Mouse (Mus musculus): ENCODE data around the gene Ski.

Gene Ski

DNA sequence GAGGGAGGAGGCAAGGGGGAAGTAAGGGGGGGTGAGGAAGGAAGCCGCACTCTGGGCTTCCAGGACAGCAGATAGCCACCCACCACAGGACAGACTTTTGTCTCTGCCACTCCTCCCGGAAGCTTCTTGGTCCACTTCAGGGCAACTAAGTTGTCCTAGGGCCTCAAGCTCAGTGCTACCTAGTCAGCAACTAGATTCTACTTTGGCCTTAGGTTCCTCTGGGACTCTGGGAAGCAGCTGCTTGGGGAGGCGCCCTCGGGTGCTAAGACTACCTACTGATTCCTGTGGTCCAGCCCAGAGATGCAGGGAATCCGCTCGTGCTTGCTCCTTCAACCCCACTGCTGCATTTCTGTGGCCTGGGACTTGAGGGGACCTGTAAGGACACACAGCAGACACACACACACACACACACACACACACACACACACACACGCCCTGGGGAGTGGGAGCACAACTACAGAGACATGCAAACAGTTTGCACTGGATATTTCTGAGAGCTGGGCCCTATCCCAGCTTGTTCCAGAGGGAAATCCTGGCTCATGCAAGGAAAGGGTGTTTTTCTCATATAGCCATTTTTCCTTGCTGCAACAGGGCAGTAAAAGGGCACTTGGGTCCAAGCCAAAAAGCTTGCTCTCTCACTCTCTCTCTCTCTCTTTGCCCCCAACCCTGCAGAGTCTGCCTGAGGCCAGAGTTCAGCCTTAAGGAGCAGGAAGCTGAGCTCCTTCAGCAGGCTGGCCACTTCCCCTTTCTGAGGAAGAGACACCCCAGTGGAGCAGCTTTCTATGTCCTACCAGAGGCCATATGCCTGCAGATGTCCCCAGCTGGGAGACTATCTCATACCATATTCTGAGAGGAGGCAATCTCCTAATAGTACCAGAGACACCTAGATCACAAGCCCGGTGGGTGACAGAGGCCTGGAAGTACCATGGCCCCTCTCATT is 12.2 kb upstream of the Ski start:
- peak; percentile 58 to 76 for DNase-seq

DNA sequence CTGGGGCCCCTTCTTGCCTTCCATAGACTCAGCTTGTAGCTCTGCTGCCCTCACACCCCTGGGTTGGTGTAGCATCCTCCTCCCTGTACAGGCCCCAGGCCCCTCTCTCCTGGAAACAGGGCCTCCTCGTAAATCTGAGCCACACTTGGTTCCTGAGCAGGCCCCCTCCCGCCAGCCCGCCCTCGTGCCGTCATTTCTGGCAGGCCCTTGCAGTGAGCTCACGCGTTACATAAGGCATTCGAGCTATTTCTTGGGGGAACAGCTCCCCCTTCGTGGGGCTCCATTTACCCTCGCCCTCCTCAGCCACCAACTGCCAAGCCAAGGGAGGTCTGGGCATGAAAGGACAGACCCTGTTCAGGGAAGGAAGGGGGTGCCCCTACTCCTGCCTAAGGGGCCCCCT is 11.5 kb upstream of the Ski start:
- DNase-seq = peak; percentile 78 to 85

DNA sequence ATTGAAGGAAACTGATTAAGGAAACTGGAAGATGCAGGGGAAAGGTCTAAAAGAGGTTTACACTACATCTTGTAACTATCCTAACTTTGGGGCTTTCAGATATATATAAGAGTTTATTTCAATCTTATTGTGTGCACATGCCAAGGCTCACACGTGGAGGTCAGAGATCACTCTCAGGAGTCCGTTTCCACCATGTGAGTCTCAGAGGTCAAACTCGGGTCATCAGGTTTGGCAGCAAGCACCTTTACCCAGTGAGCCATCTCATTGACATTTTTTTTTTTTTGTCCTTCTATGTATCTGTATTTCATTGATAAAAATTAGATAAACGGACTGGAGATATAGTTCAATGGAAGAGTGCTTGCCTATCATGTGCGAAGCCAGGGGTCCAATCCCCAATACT is 6.1 kb upstream of the Ski start:
- DNase-seq = no peak

DNA sequence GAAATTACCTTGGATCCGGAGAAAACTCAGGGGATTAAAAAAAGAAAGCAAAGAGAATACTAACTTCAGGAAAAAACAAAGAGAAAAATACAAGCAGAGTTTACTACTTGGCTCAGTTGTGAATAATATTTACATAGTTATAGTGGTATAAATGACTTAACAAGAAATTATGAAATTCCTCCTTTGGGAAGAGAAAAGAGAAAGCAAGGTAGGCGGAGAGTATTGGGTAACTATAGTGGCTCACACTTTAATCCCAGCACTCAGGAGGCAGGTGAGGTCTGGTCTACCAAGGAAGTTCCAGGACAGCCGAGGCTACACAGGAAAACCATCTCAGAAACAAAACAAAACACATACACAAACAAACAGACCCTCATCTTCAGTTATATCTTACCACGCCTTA is 5.6 kb upstream of the Ski start:
- DNase-seq = no peak

DNA sequence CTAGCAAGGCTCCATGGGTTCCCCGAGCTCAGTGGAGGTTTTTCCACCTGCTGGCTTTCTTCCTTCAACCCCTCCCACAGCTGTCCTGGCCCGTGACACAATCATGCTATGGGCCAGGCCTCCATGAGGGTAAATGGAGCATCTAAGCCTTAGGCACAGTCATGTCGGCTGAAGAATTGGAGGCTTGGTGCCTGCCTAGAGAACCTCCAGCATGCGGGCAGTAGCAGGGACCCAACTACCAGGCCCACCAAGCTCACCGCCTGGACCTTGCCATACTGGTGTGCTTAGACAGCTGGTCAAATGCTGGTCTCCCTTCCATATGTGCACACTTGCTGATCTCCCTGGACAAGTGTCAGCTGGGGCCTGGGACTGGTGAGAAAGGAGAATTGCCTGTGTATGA is 3.5 kb upstream of the Ski start:
- no peak for DNase-seq

DNA sequence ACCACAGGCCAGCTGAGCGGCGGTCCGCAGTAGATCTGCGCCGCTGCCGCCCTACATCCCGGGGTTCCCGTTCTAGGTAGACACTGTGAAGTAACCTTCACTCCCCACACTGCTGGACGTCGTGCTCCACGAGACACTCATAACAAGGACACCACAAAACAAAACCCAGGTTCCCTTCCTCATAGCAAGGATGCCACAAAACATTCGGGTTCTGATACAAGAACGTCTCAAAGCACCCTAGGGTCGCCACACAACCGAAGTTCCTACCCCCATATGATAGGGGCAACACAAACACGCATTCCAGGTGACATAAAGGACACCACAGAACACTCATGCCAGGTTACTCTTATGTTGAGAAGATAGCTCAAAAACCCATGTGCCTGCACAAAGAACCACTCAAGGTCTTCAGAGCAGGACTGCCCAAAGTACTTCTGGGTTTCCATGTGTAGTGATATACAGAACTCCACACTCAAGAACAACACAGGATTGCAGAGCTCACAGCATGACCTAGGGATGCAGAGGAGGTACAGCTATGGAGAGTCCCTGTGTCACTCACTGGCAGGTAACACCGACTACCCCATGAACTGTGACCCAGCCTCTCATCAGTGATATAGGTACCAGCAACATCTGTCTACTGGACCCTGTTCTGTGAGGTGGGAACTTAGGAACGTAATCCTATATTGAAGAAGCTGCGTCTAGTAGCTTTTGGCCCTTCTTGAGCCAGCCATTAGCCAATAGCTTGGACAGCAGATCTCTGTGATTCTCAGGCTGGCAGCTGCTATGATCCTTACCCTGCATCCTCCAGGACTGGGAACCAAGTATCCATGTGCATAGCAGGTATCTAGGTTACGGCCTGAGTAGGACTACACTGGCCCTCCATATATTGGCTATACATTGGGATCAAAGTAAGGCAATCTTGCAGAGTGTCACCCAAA is 1.5 kb upstream of the Ski start:
- DNase-seq = no peak

DNA sequence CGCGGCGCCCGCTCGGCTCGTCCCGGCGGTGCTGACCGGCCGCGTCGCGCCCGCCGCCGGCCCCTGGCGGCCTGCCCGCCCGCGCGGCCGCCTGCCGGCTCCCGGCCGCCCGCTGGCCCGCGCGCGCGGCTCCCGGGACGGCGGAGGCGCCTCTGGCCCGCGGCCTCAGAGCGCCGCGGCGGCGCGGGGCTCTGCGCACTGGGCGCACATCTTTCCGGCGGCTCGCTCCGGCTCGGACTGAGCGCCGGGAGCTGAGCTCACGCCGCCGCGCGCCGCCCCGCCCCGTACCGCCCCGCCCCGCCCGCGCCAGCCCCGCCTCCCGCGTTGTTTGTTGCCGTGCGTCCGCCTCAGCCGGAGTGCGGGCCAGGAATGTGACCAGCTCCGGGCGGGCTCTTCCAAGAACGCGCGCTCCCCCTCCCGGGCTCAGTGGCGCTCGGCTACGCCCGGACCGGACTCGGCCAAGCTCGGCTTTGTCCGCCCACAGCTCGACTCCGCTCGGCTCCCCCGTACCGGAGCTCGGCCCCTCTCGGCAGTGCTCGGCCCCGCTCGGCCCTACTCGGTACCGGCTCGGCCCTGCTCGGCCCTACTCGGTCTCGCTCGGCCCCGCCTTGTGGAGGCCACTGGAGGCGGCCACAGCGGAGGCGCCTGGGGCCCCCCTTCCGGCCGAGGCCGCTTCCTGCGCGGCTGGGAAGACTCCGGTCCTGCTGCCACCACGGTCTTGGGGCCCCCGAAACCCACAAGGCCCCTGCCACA is 625 bp upstream of the Ski start:
- DNase-seq = peak; percentile 100

DNA sequence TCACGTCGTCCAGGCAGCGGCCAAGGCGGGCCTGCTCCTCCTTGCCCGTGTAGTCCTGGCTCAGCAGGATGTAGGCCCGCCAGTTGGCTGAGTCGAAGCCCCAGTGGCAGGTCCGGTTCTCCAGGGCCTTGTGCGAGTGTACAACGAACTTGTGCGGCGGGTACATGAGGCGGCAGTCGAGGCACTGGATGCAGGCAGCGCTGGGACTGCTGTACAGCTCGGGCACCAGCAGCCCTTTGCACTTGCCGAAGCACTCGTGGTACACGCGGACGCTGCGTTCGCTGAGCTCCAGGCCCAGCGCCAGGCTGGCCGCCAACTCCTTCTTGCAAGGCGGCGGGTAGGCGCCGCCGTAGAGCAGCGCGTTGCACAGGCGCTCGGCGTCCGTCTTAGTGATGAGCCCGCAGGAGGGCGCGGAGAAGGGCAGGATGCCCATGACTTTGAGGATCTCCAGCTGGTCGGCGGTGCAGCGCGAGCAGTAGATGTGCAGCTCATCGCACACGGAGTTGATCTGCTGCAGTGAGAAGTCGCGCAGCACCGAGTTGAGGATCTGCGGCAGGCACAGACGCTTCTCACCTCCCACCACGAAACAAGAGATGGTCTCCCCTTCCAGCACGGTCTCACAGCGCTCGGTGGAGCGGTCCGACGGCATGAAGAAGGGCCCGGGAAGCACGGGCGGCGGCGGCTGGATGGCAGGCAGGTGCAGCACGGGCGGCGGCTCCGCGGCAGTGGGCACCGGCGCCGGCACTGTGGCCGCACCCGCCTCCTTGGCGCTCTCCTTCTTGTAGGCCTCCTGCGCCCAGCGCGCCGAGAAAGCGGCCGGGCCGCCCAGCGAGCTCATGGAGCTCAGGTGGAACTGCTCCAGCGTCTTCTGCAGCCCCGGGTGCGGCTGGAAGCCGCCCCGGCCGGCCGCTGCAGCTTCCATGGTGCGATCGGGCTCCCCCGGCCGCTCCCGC is 517 bp downstream of the Ski start:
- peak; percentile 77 to 86 for DNase-seq

DNA sequence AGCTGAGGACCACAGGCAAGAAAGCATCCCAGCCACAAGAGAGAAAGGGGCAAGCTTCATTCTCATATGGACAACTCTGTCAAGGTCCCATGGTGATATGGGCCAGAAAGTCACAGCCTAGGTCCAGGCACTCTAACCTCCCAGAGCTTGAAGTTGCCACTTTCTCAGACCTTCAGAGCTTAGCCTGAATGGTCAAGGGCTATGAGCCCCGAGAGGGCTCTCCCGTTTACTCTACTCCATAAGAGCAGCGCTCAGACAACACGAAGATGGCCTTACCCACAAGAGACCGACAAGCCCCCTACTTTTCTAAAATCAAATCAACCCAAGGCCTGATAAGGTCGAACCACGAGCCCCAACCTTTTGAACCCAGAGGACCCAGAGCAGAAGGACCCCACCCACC is 1.3 kb downstream of the Ski start:
- DNase-seq = no peak

DNA sequence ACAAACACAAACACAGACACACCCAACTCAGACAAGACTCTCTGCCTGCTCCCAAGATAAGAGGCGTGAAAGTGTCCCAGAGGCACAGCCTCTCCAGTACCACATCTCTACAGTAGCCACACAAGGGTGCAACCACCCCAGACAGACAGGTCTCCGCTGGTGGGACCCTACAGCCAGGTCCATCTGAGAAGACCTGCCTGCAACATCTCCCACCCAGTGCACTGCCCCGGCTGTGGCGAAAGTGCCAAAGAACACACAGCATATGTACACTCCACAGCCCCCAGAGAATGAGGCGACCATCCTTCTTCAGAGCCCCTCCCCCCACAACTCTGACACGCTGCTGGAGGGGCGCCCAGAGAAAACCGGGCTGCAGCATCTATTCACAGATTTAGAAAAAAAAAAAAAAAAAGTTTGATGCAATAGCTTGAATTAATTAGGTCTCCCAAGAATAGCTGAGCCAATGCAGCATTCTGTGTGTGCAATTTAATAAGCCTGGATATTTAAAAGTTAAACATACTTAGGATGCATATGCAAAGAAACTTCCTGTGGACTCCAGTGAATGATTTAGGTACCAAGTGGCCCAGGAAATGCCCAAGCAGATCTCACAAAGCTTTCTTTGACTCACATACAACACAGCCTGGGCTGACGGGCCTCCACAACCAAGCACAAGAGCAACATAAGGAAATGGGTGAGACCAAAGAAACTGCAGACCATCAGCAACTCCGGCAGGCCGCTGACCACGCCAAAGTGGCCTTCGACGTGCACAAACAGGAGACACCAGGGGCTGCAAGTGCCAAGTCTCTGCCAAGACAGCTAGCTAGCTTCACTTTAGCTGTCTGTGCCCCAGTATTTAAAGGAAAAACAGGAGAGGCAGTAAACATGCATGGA is 1.9 kb downstream of the Ski start:
- DNase-seq = peak; percentile 70 to 73

DNA sequence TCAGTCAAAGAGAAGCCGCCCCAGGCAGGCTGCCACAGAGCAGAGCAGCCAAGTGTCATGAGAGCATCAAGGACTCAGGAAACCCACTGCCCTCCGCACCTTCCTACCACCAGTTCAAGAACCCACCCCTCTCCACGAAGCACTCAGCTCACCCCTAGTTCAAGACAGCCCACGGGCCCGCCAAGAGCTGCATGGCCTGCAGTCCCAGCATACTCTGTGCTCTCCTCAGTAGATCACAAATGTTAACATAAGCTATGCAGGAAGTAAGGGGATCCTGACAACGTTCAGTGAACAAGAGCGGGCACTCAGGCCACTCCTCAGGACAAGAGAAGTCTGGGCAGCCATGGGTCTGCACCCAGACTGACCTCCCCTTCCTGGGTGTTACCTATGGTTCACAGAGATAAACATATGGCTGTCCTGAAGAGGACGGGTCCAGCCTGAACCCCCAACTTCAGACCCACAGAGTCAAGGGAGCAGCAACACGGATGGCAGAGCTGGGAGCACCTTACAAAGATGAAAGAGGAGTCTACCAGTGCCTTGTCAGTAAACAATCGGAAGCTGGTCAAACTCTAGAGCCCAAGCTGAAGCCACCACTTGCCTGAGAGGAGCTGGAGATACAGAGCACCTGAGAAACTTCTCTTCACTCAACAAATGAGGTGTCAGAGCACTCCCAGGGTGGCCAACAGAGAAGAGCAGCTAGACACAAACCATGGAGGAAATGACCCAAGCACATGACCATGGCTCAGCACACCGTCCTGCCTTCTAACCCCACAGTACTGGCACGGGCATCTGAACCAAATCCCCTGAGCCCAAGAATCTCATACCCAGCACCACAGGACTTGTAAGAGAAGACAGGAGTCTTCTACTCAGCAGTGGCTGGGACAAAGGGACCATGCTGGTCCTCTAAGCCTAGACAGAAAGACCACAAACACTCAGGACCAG is 2.9 kb downstream of the Ski start:
- DNase-seq = peak in 1 of 2 experiments; percentile 19

DNA sequence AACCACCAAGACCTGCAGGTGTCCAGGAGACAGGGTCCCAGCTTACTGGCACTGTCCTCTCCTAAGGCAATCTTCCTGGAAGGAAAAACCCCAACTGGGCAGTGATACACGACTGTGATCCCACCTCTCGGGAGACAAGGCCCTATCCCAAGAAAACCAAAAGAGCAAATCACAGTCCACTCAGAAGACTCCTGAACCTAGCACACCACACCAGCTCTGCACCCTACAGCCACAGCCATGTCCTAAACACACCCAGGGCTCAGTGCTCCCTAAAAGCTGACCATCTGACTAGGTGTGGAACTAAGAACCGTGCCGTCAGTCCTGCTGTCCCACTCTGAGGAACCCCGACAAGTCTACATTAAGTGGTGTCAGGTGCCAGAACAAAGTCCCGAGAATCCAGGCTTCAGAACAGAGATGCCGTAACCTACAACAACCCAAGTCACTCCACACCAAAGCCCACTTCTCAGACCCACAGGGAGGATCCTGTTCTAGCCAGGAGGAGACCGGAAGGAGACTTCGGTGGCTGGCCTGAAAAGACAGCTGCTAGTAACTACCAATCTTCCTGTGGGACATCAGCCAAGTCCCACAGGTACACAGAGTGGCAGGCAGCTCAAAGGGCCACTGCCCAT is 4.2 kb downstream of the Ski start:
- no peak for DNase-seq

DNA sequence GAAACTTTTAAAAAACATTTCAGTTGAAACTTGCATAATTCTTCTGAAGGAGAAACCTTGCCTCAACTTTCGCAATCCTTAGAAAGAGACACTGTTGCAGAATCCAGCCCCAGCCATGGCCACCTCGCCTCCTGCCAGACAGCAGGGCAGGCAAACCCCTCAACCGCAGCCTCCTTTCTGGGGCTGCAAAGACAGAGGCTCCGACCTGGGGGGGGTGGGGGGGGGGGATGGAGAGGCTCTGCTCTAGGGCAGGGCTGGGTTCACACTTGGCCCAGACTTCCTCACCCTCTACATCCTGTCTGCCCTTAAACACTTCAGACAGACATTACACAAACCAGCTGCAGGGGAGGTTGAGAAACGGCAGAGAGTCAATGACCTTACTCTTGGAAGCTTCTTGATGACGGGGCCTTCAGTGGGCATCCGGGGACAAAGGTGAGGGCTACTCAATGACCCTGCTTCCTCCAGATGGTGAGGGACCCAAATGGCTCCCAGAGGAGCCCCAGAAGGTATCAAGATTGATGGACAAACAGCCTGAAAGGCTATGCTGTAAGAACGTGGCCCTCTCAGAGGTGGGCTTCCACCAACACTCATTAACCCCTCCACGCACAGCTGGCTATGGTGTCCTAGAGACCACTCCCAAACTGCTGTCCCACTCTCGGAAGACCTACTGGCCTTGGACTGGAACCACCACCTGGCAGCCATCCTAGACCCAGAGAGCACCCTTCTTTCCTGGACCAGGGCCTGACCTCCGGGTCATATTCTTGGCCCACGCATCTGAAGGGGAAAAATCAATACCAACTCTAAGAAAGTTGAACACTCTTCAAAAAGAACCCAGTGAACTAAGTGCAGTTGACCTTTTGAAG is 4.9 kb downstream of the Ski start:
- peak in 1 of 2 experiments; percentile 47 for DNase-seq

DNA sequence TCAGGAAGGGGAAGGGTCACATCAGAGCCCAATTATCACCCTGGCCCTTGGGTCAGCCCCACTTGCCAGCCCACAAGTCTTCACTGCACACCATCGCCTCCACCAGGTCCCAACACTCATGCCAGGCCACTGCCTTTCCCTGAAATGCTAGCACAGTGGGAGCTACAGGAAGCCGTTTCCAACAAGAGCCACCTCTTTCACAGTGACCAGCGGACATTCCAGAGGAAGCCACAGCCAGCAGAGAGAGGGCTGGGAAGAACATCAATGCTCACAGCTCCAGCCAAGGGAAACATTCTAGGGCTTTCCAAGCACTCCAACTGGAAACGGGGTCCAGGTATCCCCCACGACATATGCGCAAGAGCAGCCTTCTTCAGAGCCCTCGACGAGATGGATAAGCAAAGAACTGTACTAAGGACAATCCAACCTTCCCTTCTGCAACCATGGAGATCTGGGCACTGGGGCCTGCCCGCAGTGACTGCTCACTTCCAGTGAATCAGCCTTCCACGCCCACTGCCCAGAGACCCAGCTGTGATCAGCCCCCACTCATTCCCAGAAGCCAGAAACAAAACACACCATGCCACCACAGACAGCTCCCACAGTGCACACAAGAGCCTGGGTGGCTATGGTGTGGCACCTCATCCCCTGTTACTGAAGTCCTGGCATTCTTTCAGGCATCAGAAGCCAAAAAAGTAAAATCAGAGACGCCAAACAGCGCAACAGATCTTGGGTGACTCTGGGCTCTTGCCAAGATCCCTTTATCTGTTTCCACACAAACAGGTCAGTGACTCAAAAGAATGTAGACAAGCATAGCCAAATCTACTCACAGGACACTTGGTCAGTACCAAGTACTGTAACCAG is 6.4 kb downstream of the Ski start:
- peak; percentile 48 to 61 for DNase-seq

DNA sequence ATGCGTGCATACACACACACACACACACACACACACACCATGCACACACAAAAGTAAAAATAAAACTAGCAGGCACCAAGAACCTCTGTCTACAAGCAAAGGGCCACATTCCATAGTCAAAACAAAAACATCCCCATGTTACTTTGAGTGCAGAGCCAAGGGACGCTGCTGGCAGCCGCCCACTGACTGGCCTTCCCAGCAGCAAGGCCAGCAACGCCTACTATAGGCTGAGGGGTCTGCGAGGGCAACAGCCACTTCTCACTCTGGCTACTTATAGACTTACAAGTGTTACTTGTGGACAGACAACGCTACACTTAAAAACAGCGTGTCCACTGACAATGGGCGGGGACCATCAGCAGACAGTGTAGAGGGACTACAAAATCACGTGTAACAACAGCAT is 7.2 kb downstream of the Ski start:
- DNase-seq = peak in 1 of 2 experiments; percentile 49

DNA sequence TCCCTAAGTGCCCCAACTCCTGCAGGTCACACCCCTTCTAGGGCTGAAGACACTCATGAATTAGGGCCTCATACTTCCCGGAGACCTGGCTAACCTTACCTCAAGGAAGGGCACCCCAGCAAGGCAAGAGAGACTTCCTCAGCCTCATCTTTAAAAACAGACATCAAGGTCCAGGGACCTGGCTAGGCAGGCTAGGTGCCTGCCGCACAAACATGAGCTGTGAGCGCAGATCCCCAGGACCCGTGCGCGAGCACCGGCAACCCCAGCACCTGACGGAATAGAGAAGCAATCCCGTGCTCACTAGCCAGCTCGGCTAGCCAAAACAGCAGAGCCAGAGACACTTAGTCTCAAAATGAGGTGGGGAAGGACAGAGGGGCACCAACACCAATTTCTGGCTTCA is 7.6 kb downstream of the Ski start:
- DNase-seq = no peak

DNA sequence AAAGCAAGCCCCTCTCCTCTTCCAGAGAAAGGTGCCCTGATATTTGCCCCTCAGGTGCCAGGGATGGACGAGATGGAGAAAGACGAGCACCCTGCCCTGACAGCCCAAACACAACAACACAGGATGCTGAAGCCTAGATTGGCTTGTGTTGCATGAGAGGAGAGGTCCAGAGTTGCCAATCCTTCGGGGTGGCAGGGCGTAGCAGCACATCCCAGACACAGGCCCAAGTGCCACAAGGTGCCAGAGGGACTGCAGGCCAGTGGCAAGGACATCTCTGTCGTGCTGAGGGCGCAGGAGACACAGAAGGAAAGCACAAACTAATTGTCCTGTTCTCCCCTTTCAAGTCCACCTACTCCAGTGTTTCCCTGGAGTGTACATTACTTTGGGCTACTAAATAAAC is 8.2 kb downstream of the Ski start:
- no peak for DNase-seq

All from kidney, postnatal 4 days (tissue).